Mouse (Mus musculus) embryonic facial prominence, embryonic 11.5 days (tissue): Measurements from ENCODE around the gene Gm11555. TPM values are rescaled to one million over a fixed set of nuclear protein-coding genes. Genes with fewer than 3 reads are reported as not detected.
"Not testable (repeated sequence)": the region's sequence is repeated elsewhere in the genome, so short reads cannot be mapped to it uniquely, and the experiment has no call there.

ENCODE experiments used
- ATAC-seq: fragments of 200-750 bp; cut with Nextera tagmentation; replicated peaks from 2 replicates; pipeline ENCODE4 v1.8.0; 2017; ENCODE audit warnings: low read depth; ENCODE audit not compliant: insufficient number of reproducible peaks, low FRiP score, low TSS enrichment
- DNase-seq: peaks from one replicate; pipeline ENCODE4 v3.0.0-alpha.2; 2015; ENCODE audit warnings: low spot score
- H3K27ac ChIP-seq: fragments of 300-500 bp; sonication (generic); replicated peaks from 2 replicates; pipeline ENCODE4 v1.5.1; 2014; ENCODE audit warnings: mild to moderate bottlenecking, low read depth, low read length, control low read depth
- H3K27me3 ChIP-seq: fragments of 300-500 bp; sonication (generic); 2 replicates; pipeline ENCODE4 v1.6.1; 2014; ENCODE audit warnings: mild to moderate bottlenecking, low read length, moderate library complexity, mixed read lengths; ENCODE audit not compliant: control insufficient read depth, insufficient read depth
- H3K36me3 ChIP-seq: fragments of 300-500 bp; sonication (generic); replicated peaks from 2 replicates; pipeline ENCODE4 v1.6.1; 2014; ENCODE audit warnings: low read depth, mild to moderate bottlenecking, low read length, moderate library complexity, mixed read lengths; ENCODE audit not compliant: control insufficient read depth, insufficient read depth
- H3K4me1 ChIP-seq: fragments of 300-500 bp; sonication (generic); 2 replicates; pipeline ENCODE4 v1.6.1; 2014; ENCODE audit warnings: low read length, mixed read lengths; ENCODE audit not compliant: control insufficient read depth, insufficient read depth
- H3K4me2 ChIP-seq: fragments of 300-500 bp; sonication (generic); 2 replicates; pipeline ENCODE4 v1.6.1; 2014; ENCODE audit warnings: low read depth, mild to moderate bottlenecking, control low read depth, low read length, moderate library complexity
- H3K4me3 ChIP-seq: fragments of 300-500 bp; sonication (generic); 2 replicates; pipeline ENCODE4 v1.5.1; 2014; ENCODE audit warnings: low read depth, low read length, control low read depth
- H3K9ac ChIP-seq: fragments of 300-500 bp; sonication (generic); replicated peaks from 2 replicates; pipeline ENCODE4 v1.6.1; 2014; ENCODE audit warnings: mild to moderate bottlenecking, control low read depth, low read length
- H3K9me3 ChIP-seq: fragments of 300-500 bp; sonication (generic); replicated peaks from 2 replicates; pipeline ENCODE4 v1.6.1; 2016; ENCODE audit warnings: mild to moderate bottlenecking, low read length, inconsistent platforms, mixed read lengths; ENCODE audit not compliant: control insufficient read depth
- WGBS: fragments of 180-500 bp; shearing (Covaris S2); extraction: QIAGEN DNeasy Blood & Tissue Kit; methylation state at CpG from one replicate; pipeline ENCODE4 v1.1.7; 2014; 5-methylcytosine and 5-hydroxymethylcytosine counted together
- polyA plus RNA-seq: library from polyadenylated mRNA; unstranded; fragments of >200 nt; fragmentation: Nextera tagmentation; extraction: Ambion mirVana; gene quantifications from 2 replicates; pipeline ENCODE4 v1.2.1, GENCODE M21; 2014

Gene Gm11555
- polyA plus RNA-seq: not detected in 2 replicates

DNA sequence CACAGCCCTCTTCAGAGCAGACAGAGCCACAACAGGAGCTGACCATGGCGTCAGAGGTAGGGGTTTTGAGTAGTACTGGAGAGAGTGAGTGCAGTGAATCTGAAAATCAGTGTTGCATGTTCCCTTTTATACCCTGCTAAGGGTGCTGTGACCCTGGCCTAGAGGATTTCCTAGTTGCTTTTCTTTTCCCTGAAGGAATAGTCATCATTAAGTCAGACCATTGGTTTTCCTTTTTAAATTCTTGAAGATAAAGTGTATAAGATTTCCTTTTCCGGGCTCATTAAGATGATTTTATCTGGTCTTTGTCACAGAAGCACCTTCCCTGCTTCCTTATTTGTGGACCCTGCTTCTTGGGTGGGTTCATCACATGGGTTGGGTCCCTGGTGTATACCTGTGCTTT lies at the start of gene Gm11555:
TSS of gene Gm11555 (minus strand) at position 101 of the 400 bp plus-strand sequence.
- Histone ChIP-seq H3K9me3 (no peaks in the 10 kb centered on the region), H3K27me3 (no peaks in the 10 kb centered on the region), H3K36me3 (no peaks in the 10 kb centered on the region), H3K4me1 (no peaks in the 10 kb centered on the region), H3K4me3 (no peak within 1 kb of the TSS), H3K4me2 (no peak within 1 kb of the TSS), H3K27ac (no peak within 1 kb of the TSS), H3K9ac (no peak within 1 kb of the TSS)
- WGBS: 88% methylated on average over 2 of the region's 2 CpGs
- DNase-seq (no peak), ATAC-seq (no peak)

- no peaks in the 10 kb centered on the region for H3K4me1 ChIP-seq
- H3K9ac ChIP-seq: no peak within 1 kb of the TSS
- H3K9me3 ChIP-seq: no peaks in the 10 kb centered on the region
- H3K4me2 ChIP-seq: no peak within 1 kb of the TSS
- 85% methylated on average over 1 of the region's 1 CpGs for WGBS
- H3K27ac ChIP-seq: no peak within 1 kb of the TSS
- no peaks in the 10 kb centered on the region for H3K27me3 ChIP-seq
- no peaks in the 10 kb centered on the region for H3K36me3 ChIP-seq
- DNase-seq (no peak), ATAC-seq (no peak)
- H3K4me3 ChIP-seq: no peak within 1 kb of the TSS
These were observed 40.4 kb upstream of the Gm11555 start, which contains the start of gene Gm14190 for GRCm38 (mm10) chr11:99690463-99690862. Gene Gm14190 (minus strand): TSS chr11:99690740.

- not testable (repeated sequence) for H3K9ac ChIP-seq, H3K27ac ChIP-seq, DNase-seq, H3K27me3 ChIP-seq, H3K36me3 ChIP-seq, H3K9me3 ChIP-seq, H3K4me1 ChIP-seq, ATAC-seq, H3K4me2 ChIP-seq, H3K4me3 ChIP-seq
- 70% methylated on average over 1 of the region's 1 CpGs for WGBS
These were observed 35.2 kb upstream of the Gm11555 start for GRCm38 (mm10) chr11:99685235-99685634.

DNA sequence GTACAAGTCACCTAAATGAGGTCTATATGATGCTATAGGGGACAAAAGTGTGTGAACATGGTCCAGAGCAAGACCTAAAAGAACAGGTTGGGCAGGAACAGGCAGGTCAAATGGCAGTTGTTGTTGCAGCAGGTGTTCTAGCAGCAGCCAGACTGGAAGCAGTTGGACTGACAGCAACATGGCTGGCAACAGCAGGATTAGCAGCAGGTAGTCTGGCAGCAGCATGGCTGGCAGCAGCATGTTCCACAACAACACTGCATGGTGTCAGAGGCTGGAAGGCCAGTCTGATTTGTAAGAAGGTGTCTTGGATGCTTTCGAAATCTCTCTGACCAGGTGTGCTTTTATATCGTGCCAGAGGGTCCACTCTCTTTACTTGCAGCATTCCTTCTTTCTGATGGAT lies 33.4 kb upstream of the Gm11555 start:
- Histone ChIP-seq H3K4me2 (no peak overlapping the region), H3K4me3 (no peak overlapping the region), H3K4me1 (no peaks in the 10 kb centered on the region), H3K27ac (no peak overlapping the region), H3K36me3 (no peaks in the 10 kb centered on the region), H3K27me3 (no peaks in the 10 kb centered on the region), H3K9me3 (no peaks in the 10 kb centered on the region), H3K9ac (no peak overlapping the region)
- no peak for DNase-seq
- 86% methylated on average over 2 of the region's 2 CpGs for WGBS
- ATAC-seq: no peak

DNA sequence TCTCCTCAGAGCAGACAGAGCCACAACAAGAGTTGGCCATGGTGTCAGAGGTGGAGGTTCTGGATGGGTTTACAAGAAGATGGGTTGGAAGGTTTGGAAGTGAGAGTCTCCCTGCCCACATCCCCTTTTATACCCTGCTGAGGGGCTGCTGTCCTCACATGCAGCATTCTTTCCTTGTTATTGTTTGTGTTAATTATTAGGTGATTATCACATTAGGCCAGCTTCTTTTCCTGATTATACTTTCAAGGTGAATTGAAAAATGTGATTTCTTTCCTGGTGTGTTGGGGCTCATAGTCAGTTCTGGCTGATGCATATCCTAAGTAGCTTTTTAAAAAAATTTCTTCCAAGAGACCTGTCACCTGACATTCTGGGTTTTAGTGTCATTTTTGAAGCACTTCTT lies 15.8 kb upstream of the Gm11555 start, which contains the start of gene Krtap4-6:
TSS of gene Krtap4-6 (minus strand) at position 101 of the 400 bp plus-strand sequence.
- H3K4me3 ChIP-seq: no peak within 1 kb of the TSS
- DNase-seq: no peak
- no peaks in the 10 kb centered on the region for H3K9me3 ChIP-seq

GRCm38 (mm10) chr11:99662802-99663201 lies 12.8 kb upstream of the Gm11555 start:
- Histone ChIP-seq H3K9ac (no peak overlapping the region), H3K4me1 (no peaks in the 10 kb centered on the region), H3K9me3 (no peaks in the 10 kb centered on the region), H3K4me2 (no peak overlapping the region), H3K36me3 (no peaks in the 10 kb centered on the region), H3K4me3 (no peak overlapping the region), H3K27me3 (no peaks in the 10 kb centered on the region), H3K27ac (no peak overlapping the region)
- DNase-seq: no peak
- no peak for ATAC-seq
- 91% methylated on average over 10 of the region's 10 CpGs for WGBS

More for the DNA sequence above, 15.8 kb upstream of the Gm11555 start, which contains the start of gene Krtap4-6:
- Histone ChIP-seq H3K27ac (no peak within 1 kb of the TSS), H3K9ac (no peak within 1 kb of the TSS), H3K4me2 (no peak within 1 kb of the TSS), H3K4me1 (no peaks in the 10 kb centered on the region), H3K27me3 (no peaks in the 10 kb centered on the region), H3K36me3 (no peaks in the 10 kb centered on the region)
- ATAC-seq: no peak

DNA sequence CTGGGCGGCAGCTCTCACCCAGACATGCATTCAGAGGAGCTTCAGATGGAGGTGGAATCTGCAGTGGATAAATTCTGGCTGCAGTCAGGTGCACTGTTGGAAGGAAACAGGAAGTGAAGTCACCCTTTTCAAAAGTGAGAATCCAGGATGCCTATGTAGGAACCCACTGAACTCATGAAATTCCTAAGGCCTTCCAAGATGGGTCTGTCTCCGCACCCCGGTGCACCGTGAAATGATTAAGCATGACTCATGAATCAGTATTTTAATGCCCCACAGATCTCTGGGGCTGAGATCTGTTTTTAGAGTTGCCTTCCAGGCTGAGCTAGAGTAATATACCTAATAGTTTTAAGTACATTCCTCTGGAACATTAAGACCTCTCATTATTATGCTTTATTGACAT lies 9.2 kb upstream of the Gm11555 start:
- Histone ChIP-seq H3K9me3 (no peaks in the 10 kb centered on the region), H3K4me3 (no peak overlapping the region), H3K4me1 (no peaks in the 10 kb centered on the region), H3K27me3 (no peaks in the 10 kb centered on the region), H3K4me2 (no peak overlapping the region), H3K9ac (no peak overlapping the region), H3K27ac (no peak overlapping the region), H3K36me3 (no peaks in the 10 kb centered on the region)
- DNase-seq (no peak), ATAC-seq (no peak)
- WGBS: 86% methylated on average over 4 of the region's 4 CpGs

DNA sequence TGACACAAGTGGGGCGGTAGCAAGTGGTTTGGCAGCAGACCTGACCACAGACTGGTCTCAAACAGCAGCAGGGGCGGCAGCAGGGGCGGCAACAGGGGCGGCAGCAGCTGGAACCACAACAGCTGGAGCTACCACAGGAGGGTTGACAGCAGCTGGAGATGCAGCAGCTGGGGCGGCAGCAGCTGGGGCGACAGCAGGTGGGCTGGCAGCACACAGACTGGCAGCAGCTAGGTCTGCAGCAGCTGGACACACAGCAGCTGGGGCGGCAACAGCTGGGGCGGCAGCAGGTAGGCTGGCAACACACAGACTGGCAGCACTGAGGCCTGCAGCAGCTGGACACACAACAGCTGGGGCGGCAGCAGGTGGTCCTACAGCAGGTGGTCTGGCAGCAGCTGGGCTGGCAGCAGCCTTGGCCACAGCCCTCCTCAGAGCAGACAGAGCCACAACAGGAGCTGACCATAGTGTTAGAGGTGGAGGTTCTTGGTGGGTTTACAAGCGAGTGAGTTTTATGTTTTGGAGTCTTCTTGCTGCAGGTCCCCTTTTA lies 8.5 kb upstream of the Gm11555 start, which contains the start of gene Gm11563:
TSS of gene Gm11563 (minus strand) at position 494 of the 544 bp plus-strand sequence.
- WGBS: 61% methylated on average over 10 of the region's 10 CpGs
- H3K9ac ChIP-seq, H3K9me3 ChIP-seq, ATAC-seq, H3K4me2 ChIP-seq, H3K4me3 ChIP-seq, H3K4me1 ChIP-seq, H3K27ac ChIP-seq, DNase-seq, H3K27me3 ChIP-seq, H3K36me3 ChIP-seq: not testable (repeated sequence)
